Mouse (Mus musculus) kidney, postnatal 25 days (tissue): ENCODE results near the gene Gm42417.
"Not testable (repeated sequence)": the region's sequence is repeated elsewhere in the genome, so short reads cannot be mapped to it uniquely, and the experiment has no call there.

Source experiments
- DNase-seq, 2 experiments: peaks; one replicate each; pipeline ENCODE4 v3.0.0; 2021; ENCODE audit warnings: mixed read lengths in 2 of 2

Gm42417 gene

GRCm38 (mm10) chr1:36545382-36545781, 6.2 kb upstream of the Gm42417 start:
- no peak for DNase-seq

GRCm38 (mm10) chr1:36542925-36543324, 3.7 kb upstream of the Gm42417 start:
- no peak for DNase-seq

DNA sequence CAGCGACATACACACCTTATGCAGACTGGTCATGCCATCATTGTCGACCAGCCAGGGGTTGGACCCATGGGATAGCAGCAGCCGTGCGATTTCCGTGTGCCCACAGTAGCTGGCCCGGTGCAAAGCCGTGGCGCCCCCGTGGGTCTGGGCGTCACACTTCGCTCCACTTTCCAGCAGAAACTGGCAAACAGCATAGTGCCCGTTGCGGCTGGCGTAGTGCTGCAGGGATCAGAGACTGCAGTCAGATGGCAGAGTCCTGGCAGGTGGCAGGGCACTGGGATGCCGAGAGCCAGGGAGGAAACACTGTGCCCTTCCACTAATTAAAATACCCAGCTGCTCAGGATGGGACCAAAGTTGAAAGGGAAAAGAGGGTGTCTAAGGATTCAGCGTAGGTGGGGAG, 2.6 kb upstream of the Gm42417 start:
- DNase-seq = no peak

DNA sequence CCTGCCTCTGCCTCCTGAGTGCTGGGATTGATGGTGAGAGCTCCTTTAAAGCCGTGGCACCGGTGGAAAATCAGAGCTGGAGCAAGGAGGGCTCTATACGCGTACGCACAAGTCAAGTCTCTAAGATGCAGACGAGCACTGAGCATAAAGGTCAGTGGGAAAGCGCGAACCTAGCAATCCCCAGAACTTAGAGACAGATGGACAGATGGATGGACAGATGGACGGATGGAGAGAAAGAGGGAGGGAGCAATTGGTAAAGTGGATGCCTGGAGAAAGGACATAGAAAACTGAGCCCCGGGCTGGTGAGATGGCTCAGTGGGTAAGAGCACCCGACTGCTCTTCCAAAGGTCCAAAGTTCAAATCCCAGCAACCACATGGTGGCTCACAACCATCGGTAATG, 1.6 kb upstream of the Gm42417 start:
- DNase-seq = no peak

- DNase-seq = no peak
Observed at GRCm38 (mm10) chr1:36540132-36540531, 903 bp upstream of the Gm42417 start.

GRCm38 (mm10) chr1:36538727-36539126, 502 bp downstream of the Gm42417 start:
- DNase-seq = no peak

DNA sequence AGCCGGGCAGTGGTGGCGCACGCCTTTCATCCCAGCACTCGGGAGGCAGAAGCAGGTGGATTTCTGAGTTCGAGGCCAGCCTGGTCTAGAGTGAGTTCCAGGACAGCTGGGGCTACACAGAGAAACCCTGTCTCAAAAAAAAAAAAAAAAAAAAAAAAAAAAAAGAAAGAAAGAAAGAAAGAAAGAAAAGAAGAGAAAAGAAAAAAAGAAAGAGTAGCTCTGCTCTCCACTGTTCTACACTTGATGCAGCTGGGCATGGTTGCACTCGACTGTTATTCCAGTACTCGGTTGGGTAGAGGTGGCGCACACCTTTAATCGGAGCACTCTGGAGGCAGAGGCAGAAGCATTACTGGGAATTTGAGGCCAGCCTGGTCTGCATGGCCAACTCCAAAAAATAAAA, 2.4 kb downstream of the Gm42417 start, which contains the start of gene Ankrd23:
Gene Ankrd23 (minus strand): TSS at position 101 of the 400 bp plus-strand sequence.
- not testable (repeated sequence) for DNase-seq

GRCm38 (mm10) chr1:36536397-36536728, 2.9 kb downstream of the Gm42417 start:
- no peak for DNase-seq

GRCm38 (mm10) chr1:36535477-36536396, 3.5 kb downstream of the Gm42417 start:
- peak in 1 of 2 experiments; percentile 65 for DNase-seq

DNA sequence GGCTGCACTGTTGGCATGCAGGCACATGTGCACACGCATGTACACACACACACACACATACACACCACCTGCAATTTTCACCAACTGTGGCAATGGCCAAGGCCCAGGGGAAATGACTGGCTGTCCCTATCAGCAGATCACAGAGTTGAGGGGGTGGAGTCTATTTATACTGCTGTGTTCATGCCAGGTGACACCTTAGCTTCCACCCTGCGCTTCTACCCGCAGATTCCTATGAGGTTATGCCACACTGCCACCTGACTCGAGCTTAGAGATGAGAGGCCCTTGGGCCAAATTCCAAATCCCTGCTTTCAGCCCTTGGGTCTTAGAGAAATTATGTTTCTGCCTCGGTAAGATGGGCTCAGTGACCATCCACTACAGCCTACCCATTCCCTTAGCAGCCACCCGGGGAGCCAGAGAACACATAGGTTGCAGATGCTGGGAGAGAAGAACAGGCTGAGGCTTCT, 4.6 kb downstream of the Gm42417 start:
- peak in 1 of 2 experiments; percentile 60 for DNase-seq

DNA sequence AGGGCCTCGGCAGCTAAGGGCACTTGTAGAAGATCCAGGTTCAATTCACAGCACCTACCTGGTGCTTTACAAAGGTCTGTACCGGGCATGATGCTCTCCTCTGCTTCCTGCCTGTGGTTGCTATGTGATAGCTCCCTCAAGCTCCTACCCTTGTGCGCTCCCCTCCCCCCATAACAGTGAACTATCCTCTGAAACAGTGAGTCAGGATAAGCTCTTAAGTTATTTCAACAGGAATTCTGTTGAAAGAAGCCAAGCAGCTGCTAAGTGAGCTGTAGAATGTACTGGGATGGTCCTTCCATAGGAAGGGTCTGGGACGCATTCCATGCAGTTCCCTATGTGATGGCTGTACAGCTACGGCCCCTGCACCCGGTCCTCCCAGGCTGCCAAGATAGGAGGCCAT, 5.7 kb downstream of the Gm42417 start:
- DNase-seq = no peak

DNA sequence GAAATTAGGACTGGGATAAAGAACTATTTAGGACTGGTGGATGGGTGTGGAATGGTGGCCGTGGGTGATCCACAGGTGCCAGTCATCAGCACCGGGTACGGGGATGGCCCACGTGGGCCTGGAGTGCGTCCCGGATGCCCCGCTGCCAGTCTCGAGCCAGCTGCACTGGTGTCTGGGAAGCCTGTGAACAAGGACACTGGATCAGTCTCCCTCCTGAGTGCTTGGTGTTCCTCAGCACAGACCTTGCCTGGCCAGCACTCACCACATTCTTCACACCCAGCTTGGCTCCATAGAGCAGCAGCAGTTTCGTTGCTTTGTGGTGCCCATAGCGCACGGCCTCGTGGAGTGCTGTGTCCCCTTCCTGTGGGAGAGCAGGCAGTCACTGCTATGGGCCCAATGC, 7.8 kb downstream of the Gm42417 start:
- no peak for DNase-seq

DNA sequence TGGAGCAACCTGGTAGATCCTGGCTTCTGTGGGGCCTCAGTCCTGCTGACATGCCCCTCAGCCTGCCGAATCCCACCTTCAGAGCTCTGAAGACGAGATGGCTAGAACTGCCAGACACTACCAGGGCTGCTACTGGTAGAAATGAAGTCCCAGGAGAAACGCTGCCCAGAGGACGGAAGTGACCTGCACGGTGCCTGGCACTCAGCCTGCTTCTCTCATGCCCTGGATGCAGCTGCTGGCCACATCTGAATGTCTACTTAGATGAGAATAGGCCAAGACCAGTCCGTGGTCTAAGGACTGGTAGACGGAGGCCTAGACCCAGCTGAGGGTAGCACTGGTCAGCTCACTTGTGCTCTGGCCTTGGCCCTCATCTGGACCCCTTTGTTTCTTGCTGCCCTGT, 8.3 kb downstream of the Gm42417 start:
- no peak for DNase-seq

DNA sequence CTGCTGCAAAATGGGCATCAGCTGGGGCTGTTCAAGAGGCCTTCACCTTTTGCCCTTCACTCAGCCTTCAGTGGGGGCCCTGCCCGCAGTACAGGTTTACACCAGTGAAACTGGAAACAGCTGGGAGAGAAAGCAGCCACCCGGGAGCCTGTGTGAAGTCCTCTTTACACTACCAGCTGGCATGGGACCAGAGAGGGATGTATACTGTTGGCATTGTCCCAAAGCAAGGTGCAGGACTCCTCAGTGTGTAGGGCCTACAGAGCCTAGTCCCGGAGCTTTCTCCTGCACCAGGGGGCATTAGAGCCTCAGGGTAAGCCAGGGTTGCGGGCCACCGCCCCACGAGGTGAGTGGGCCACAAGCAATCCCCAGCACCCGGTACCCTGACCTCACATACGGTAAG, 8.7 kb downstream of the Gm42417 start:
- peak in 1 of 2 experiments; percentile 30 for DNase-seq

GRCm38 (mm10) chr1:36529875-36530274, 9.4 kb downstream of the Gm42417 start:
- no peak for DNase-seq

GRCm38 (mm10) chr1:36529274-36529673, 10.0 kb downstream of the Gm42417 start:
- DNase-seq = no peak

DNA sequence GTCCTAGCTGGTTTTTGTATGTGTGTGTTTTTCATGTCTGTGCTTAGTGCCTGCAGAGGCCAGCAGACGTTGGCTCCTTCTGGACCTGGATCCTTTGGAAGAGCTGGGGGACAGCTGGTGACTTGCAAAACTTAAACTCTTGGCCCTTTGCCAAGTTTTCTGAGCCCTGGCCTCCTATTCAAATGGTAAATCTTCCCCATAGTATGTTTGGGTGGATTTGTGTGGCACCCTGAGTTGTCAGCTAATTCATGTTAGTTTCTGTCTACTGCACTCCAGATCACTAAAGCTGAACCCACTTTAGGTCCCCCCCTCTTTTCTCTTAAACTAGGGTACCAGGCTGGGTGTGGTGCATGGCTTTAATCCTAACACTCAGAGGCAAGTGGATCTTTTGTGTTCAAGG, 10.9 kb downstream of the Gm42417 start:
- no peak for DNase-seq

DNA sequence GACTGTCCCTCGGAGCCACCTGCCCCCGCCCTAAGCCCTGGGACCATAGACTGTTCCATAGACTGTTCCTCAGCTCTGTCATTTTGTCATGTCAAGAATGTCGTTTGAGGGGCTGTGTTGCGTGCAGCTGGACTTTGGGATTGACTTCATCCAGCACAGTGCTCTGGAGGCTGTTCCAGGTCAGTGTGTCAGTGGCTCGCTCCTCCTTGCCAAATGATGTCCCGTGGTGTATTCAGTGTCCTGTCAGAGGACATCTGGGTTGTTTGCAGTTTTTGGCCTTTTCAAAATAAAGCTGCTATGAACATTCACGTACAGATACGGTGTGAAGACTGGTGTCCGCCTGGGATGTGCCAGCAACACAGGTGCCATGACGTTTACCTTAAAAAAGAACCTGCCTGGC, 12.3 kb downstream of the Gm42417 start:
- no peak for DNase-seq

DNA sequence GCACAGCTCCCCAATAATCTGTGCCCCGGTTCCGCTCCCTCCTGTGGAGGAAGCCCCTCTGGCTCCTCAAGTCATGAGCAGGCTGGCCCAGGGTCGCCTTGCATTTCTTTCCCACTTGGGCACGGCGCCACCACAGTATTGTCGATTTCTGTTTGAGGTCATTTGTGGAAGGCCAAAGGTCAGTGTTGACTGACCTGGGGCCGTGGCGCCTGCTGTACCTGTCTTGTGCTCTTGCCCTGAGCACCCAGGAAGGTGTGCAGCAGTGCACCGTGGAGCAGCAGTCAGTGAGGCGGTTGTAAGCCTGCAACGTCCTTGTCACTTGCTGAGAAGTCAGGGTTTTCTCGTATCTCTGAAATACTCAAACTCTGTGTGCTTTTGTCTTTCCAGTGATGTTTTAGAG, 13.5 kb downstream of the Gm42417 start:
- no peak for DNase-seq

DNA sequence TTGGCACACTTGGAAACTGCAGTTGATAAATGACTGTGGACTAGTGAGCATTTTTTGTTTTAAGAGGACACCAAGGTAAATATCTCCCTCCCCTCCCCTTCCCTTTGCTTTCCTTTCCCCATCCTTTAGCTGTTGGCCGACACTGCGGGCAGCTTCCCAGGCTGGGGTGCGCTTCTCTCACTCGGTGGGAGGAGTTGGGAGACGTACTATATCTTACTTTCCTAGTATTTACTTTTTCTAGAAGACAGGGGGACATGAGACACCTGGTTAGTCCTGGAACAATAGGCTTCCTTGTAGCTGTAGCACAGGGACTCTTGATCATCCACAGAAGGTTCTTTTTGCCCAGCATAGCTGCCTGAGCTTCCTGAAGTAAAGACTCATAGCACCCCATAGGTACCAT, 15.2 kb downstream of the Gm42417 start:
- no peak for DNase-seq

GRCm38 (mm10) chr1:36523332-36524013, 15.8 kb downstream of the Gm42417 start:
- DNase-seq = no peak

- no peak for DNase-seq
Observed at GRCm38 (mm10) chr1:36522210-36522609, 17.0 kb downstream of the Gm42417 start.

- no peak for DNase-seq
Observed at GRCm38 (mm10) chr1:36519626-36520025, 19.6 kb downstream of the Gm42417 start.

GRCm38 (mm10) chr1:36518259-36518658, 21.0 kb downstream of the Gm42417 start:
- DNase-seq = no peak
